Mouse (Mus musculus) liver, embryonic 14.5 days (tissue): ENCODE data around the gene Ncam1.

Experiments
- CTCF ChIP-seq: IDR thresholded peaks from 2 replicates; pipeline ENCODE4 v1.5.1; 2016; ENCODE audit warnings: antibody characterized with exemption, low read depth, control low read depth
- EP300 ChIP-seq: IDR thresholded peaks from 2 replicates; pipeline ENCODE4 v1.6.1; 2016; ENCODE audit warnings: antibody characterized with exemption, low read depth

GRCm38 (mm10) chr9:49529366-49529959 is 269.3 kb downstream of the Ncam1 start:
- TF ChIP-seq CTCF (no peak), EP300 (no peak)
